Mouse (Mus musculus) retina, adult 2 months (tissue): ENCODE results near the gene Cbll1.
"Not testable (repeated sequence)": the region's sequence is repeated elsewhere in the genome, so short reads cannot be mapped to it uniquely, and the experiment has no call there.

Experiments used
- DNase-seq: peaks from one replicate; pipeline ENCODE4 v3.0.0-alpha.2; 2012; ENCODE audit warnings: low read depth, low spot score

Cbll1 gene

DNA sequence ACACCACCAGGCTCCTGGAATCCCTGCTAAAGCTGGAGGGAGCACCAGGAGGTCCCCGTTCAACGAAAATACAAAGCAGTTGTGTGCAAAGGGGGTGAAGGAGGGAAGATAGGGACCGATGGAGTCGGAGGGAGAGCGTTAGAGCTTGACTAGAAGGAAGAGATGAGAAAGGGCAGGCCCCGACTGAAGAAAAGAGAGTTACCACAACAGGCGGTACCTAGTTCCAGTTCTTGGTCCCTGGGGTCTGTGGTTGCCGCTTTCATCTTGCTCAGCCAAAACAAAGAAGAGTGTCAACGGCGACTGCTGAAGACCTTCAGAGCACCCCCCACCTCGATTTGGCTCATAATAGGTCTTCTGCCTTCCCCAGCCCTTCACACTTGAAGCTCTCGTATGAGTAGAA lies 780 bp upstream of the Cbll1 start:
- no peak for DNase-seq

- no peak for DNase-seq
Observed at GRCm38 (mm10) chr12:31498936-31499313, 491 bp downstream of the Cbll1 start.

GRCm38 (mm10) chr12:31486431-31486830 lies 13.0 kb downstream of the Cbll1 start:
- no peak for DNase-seq

GRCm38 (mm10) chr12:31478182-31478581 lies 21.2 kb downstream of the Cbll1 start:
- not testable (repeated sequence) for DNase-seq

DNA sequence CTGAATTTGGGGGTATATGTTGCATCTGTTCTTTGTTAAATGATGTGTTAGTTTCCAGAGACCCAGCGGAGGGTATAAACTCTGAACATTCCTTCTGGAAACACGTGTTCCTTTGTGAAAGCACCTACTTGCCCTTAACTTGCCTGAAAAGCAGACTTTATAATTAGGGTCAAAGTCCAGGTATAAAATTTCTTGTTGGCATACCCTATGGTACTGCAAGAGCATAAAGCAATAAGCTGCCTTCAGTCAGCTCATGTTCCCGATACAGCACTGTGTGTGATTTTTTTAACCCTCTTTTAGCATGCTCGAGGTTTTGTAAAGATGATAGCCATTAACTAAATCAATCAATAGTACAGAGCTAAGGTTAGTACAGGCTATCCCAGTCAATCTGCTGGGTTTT lies 36.8 kb downstream of the Cbll1 start:
- DNase-seq: no peak

GRCm38 (mm10) chr12:31461371-31461770 lies 38.0 kb downstream of the Cbll1 start:
- no peak for DNase-seq

DNA sequence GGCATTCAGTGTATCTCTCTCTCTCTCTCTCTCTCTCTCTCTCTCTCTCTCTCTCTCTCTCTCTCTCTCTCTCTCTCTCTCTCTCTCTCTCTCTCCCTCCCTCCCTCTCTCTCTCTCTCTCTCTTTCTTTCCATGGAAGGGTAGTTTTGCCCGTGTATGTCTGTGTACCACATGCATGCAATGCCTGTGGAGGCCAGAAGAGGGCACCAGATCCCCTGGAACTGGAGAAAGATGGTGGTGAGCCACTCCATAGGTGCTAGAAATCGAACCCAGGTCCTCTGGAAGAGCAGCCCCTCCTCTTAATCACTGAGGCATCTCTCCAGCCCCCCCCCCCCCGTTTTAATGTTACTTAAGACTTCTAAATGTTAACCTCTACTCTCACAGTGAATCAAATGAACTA lies 39.1 kb downstream of the Cbll1 start:
- not testable (repeated sequence) for DNase-seq

DNA sequence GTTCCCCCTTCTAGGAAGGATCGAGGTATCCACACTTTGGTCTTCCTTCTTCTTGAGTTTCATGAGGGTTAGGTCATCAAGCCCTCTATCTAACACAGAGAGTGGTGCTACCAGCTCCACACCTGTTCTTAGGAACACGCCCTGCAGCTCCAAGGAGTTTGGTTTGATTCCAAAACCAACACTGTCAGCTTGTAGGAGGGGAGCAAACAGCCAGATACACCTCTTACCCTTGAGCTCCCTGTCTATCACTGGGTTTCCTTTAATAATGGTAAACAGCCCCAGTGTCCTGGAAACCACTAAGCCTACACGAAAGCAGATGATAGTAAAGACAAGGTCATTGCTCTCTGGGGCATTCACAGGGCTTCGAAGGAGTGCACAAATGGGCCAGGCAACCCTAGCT lies 40.9 kb downstream of the Cbll1 start:
- no peak for DNase-seq

- DNase-seq: no peak
Observed at GRCm38 (mm10) chr12:31456271-31456670, 43.1 kb downstream of the Cbll1 start.

- no peak for DNase-seq
Observed at GRCm38 (mm10) chr12:31449341-31449740, 50.1 kb downstream of the Cbll1 start.

- DNase-seq: no peak
Observed at GRCm38 (mm10) chr12:31444827-31445226, 54.6 kb downstream of the Cbll1 start.

GRCm38 (mm10) chr12:31444131-31444546 lies 55.3 kb downstream of the Cbll1 start:
- no peak for DNase-seq

DNA sequence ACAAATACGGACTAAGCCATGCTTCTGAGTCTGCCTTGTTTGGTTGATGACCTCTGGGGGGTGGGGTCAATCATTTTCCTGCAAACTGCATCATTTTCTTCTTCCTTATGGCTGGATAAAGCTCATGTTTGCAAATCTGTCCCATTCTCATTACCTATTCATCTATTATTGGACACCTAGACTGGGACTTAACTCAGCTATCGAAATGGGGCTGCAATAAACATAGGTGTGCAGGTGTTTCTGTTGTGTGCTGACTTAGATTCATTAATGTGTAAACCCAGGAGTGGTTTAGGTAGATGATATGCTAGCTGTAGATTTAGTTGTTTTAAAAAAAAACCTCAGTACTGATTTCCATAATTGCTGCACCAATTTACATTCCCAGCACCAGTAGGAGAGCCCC lies 59.8 kb downstream of the Cbll1 start:
- no peak for DNase-seq

GRCm38 (mm10) chr12:31437791-31438190 lies 61.6 kb downstream of the Cbll1 start:
- no peak for DNase-seq
